Mouse (Mus musculus): ENCODE measurements around the gene Pdlim5.

- TF ChIP-seq CTCF (IDR thresholded peaks at IDR 0.05) = peak; percentile 50
- 0 out of 2 replicates have a peak, but pooled peaks have one; percentile 14 for TF ChIP-seq EP300 (IDR thresholded peaks at IDR 0.05; ENCODE audit: insufficient read depth, low read depth, low read length)
- TF ChIP-seq POLR2A (IDR thresholded peaks at IDR 0.05; ENCODE audit: insufficient read depth, low read depth, low read length) = peak; percentile 45; the same call in 1 of the 2 replicates
These were observed 1.5 kb downstream of the Pdlim5 start for GRCm38 (mm10) chr3:142394000-142394411.
